In the genomic region with DNA sequence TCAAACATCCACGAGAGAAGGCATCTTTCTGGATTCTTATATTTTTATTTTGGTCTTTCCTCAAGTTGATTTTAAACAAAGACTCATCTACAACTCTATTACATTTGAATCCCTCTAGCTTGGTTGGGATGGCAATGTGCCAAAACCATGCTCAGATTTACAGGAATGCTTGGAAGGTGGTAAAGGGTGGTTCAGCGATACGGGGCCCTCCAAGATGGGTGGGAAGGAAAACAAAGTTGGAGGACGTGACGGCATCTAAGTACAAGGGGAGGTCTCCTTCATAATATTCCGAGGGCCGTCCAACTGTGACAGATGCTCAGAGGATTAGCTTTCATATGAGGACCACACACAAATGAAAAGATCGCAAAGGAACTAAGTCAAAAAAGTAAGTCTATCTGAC, we compare ENCODE assay signal across 14 mouse cellular contexts.
"Had no signal": no experiment of that assay in that cellular context is flagged by ENCODE, and none has a peak within 500 bp of the region (broad histone marks: within the 10 kb centered on the region; RNA-seq: fewer than 3 reads in every experiment).

No protein-coding gene starts in this region.

- H3K9ac ChIP-seq: kidney, embryonic 15.5 days; limb, embryonic 15.5 days; liver, embryonic 13.5 days; liver, postnatal 0 days; midbrain, embryonic 12.5 days; neural tube, embryonic 13.5 days; stomach, embryonic 15.5 days had no signal

- H3K4me3 ChIP-seq: kidney, embryonic 15.5 days; limb, embryonic 15.5 days; liver, embryonic 13.5 days; midbrain, embryonic 12.5 days; neural tube, embryonic 13.5 days; stomach, embryonic 15.5 days had no signal

- H3K27me3 ChIP-seq: kidney, embryonic 15.5 days; limb, embryonic 15.5 days; liver, embryonic 13.5 days; midbrain, embryonic 12.5 days; neural tube, embryonic 13.5 days; stomach, embryonic 15.5 days had no signal

- H3K4me2 ChIP-seq: kidney, embryonic 15.5 days; limb, embryonic 15.5 days; liver, embryonic 13.5 days; midbrain, embryonic 12.5 days; neural tube, embryonic 13.5 days; stomach, embryonic 15.5 days had no signal

- H3K9me3 ChIP-seq: kidney, embryonic 15.5 days; limb, embryonic 15.5 days; liver, embryonic 13.5 days; midbrain, embryonic 12.5 days; neural tube, embryonic 13.5 days; stomach, embryonic 15.5 days had no signal

- H3K27ac ChIP-seq: kidney, embryonic 15.5 days; limb, embryonic 15.5 days; liver, embryonic 13.5 days; midbrain, embryonic 12.5 days; neural tube, embryonic 13.5 days; stomach, embryonic 15.5 days had no signal

- H3K4me1 ChIP-seq: limb, embryonic 15.5 days; liver, embryonic 13.5 days; midbrain, embryonic 12.5 days; neural tube, embryonic 13.5 days; stomach, embryonic 15.5 days had no signal

- DNase-seq: layer of hippocampus, adult 9-11 months; layer of hippocampus, postnatal 36 days; liver, embryonic 13.5 days; liver, postnatal 0 days; retina, postnatal 1 day; thymus, adult 2 months; thymus, postnatal 25 days had no signal

- ATAC-seq: intestine, embryonic 16.5 days; liver, postnatal 0 days; midbrain, embryonic 16.5 days had no signal

- H3K36me3 ChIP-seq: kidney, embryonic 15.5 days; limb, embryonic 15.5 days; liver, embryonic 13.5 days; midbrain, embryonic 12.5 days; neural tube, embryonic 13.5 days; stomach, embryonic 15.5 days had no signal
